ENCODE assay signal across 8 mouse cellular contexts in the genomic region with DNA sequence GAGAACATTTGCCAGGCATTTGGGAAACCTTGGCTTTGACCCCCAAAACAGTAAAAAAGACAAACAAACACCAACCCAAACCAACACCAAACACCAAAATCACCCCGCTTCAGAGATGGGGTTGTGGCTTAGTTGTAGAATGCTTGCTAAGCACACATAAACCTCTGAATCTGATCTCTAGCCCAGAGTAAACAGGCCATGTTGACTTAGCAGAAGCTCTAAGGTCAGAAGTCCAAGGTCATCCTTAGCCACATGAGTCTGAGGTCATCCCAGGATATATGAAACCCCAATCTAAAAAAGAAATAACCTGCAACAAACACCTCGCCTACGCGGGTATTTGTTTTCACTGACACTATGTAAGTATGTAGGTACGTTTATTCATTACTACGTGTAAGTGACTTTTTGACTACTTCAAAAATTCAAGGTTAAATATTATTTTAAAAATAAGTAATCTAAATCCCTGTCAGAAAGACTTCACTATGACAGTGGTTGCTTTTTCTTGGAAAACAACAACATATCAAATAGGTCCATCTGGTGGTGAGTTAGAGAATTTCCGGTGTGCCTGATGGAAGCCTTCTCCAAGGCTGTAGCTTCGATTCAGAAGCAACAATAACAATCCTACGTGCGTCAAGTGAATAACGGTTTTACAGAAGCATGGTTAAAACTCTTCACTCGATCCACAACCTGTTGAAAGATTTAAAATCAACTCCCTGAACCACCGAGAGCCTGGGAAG. TPM values are rescaled to one million over a fixed set of nuclear protein-coding genes. Genes with fewer than 3 reads are reported as not detected.
DNase-seq lines count a peak whose midpoint lies in the region.

No protein-coding gene starts in this region.

- DNase-seq in adrenal gland, adult 2 months: peak; percentile 42
- DNase-seq in adrenal gland, postnatal 25 days: no peak
- DNase-seq in layer of hippocampus, adult 11-12 months (ENCODE audit: low spot score): peak; percentile 33
- no peak for DNase-seq in layer of hippocampus, adult 9-11 months
- peak; percentile 27 for DNase-seq in R1 (ENCODE audit: low read depth, low spot score)
- DNase-seq in left cerebral cortex, postnatal 4 days: peak; percentile 7
- no peak for DNase-seq in ovary, adult 18-20 months (ENCODE audit: low spot score)
- DNase-seq in thymus, postnatal 10 days (ENCODE audit: low spot score in 2 of 2): no peak

- intact Hi-C loops in left cerebral cortex, postnatal 4 days (cut with DNase I): no loop called here

RNA-seq across cellular contexts. Expression of a gene that starts 11.1 kb away (rescaled TPM):
- 100 to 1,000 TPM in 1 of 2 experiments, 10 to 100 TPM in 1; 55.2 to 220 TPM for total RNA-seq in adrenal gland, adult 2 months (2021)
- polyA plus RNA-seq in adrenal gland, adult 2 months (2012; rRNA removed): 26.2 and 55.2 TPM in 2 replicates
- total RNA-seq in adrenal gland, postnatal 25 days (2021): 119 and 172 TPM in 2 replicates
- total RNA-seq in left cerebral cortex, postnatal 4 days (2021): 10 to 100 TPM; 64.0 to 65.0 TPM

Comparison
In these comparisons a context has a peak if more than half of its experiments do, and no peak if none do; other contexts are left out.
1. DNase-seq: peak in adrenal gland, adult 2 months (single experiment), layer of hippocampus, adult 11-12 months (single experiment), R1 (single experiment) and left cerebral cortex, postnatal 4 days (single experiment); none in adrenal gland, postnatal 25 days (single experiment), layer of hippocampus, adult 9-11 months (single experiment), ovary, adult 18-20 months (single experiment) and thymus, postnatal 10 days (0 of 2).